Mouse (Mus musculus) embryonic fibroblast, embryonic 13.5 days (primary cell): ENCODE measurements around the gene Slc25a54.

Source experiments
- CTCF ChIP-seq: IDR thresholded peaks from 2 replicates; pipeline ENCODE4 v1.5.1; 2011; ENCODE audit warnings: mild to moderate bottlenecking, control low read depth, low read length, moderate library complexity, borderline replicate concordance; ENCODE audit not compliant: insufficient read depth
- POLR2A ChIP-seq: IDR thresholded peaks from 2 replicates; pipeline ENCODE4 v1.6.1; 2011; ENCODE audit warnings: low read depth, mild to moderate bottlenecking, control low read depth, low read length, moderate library complexity

DNA sequence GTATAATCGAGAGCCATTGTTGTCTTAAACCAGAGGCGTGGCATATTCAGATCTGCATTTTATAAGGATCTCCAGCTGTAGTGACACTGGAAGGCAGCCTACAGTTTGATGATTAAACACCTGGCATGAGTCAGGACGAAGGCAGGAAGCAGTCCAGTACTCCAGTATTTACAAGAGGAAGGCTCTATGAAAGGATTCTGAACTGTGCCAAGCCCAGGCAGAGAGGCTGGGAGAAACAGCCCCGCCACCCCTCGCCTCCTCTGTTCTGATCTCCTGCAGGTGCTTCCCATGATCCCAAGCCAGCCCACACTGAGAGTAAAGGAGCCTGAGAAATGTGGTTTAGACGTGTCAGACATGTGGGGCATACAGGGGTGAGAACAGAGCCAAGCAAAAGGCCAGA lies 49.5 kb upstream of the Slc25a54 start:
- TF ChIP-seq CTCF, result no peak
- TF ChIP-seq POLR2A, result no peak
